Mouse (Mus musculus): ENCODE data around the gene Sult2a5. TPM values are rescaled to one million over a fixed set of nuclear protein-coding genes. Genes with fewer than 3 reads are reported as not detected.

Sult2a5 gene
- not detected in 2 replicates for polyA plus RNA-seq (2016; fragmentation: Nextera tagmentation; extraction: Ambion mirVana)

DNA sequence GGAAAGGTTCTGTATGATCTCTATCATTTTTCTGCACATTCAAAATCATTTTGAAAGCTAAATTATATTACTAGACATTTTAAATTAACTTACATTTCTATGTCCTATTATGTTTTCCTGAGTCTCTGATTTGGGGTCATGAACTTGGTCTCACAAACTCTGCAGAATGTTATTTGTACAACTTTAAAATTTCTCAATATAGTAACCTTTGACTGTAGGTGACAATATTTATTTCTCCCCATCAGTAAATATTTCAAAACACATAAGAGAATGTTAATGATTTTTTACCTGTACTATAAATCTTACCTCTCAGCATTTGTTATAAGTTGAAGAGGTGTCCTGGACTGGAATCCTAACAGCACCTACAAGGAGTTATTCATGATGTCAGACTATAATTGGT is at the start of gene Sult2a5:
TSS of gene Sult2a5 (plus strand) at position 301 of the 400 bp plus-strand sequence.
- Histone ChIP-seq H3K4me2 (no peak within 1 kb of the TSS), H3K4me3 (replicated peaks) (no peak within 1 kb of the TSS), H3K9ac (no peak within 1 kb of the TSS), H3K27me3 (no peaks in the 10 kb centered on the region), H3K27ac (no peak within 1 kb of the TSS), H3K4me1 (no peaks in the 10 kb centered on the region), H3K9me3 (peaks cover 11% of the 10 kb centered on the region), H3K36me3 (replicated peaks) (no peaks in the 10 kb centered on the region)
- no peak for ATAC-seq (ENCODE audit: low FRiP score)

Other genes starting within 250 kb of the Sult2a5 start
- gene Cabp5, start 225.8 kb upstream of the Sult2a5 start, polyA plus RNA-seq (2016; fragmentation: Nextera tagmentation; extraction: Ambion mirVana): 0.14 TPM in 1 of 2 replicates, not detected in the other
- not detected in 2 replicates for gene Bsph1, start 173.1 kb upstream of the Sult2a5 start, polyA plus RNA-seq (2016; fragmentation: Nextera tagmentation; extraction: Ambion mirVana)
- not detected in 2 replicates for gene Bsph2, start 52.9 kb upstream of the Sult2a5 start, polyA plus RNA-seq (2016; fragmentation: Nextera tagmentation; extraction: Ambion mirVana)
- not detected in 2 replicates for gene Sult2a2, start 109.5 kb downstream of the Sult2a5 start, polyA plus RNA-seq (2016; fragmentation: Nextera tagmentation; extraction: Ambion mirVana)
- gene Sult2a1, start 213.4 kb downstream of the Sult2a5 start, polyA plus RNA-seq (2016; fragmentation: Nextera tagmentation; extraction: Ambion mirVana): not detected in 2 replicates